In the genomic region with DNA sequence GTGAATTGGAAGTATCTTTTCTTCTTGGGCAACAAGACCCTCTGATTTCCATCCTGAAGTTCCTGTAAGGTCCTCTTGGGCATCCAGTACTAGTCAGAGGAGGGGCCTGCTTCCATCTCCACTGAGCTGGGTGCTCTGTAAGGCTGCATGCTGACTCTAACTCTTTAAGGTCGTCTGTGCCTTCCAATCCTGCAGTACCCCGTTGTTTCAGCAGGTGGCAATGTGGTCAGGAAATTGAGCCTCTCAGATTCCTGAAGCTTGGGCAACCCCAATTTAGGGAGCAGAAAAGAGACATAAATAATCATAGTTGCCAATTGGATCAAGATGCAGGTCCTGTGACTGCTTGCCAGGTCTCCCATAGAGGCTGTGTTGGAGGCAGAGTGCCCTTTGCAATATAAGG, we compare ENCODE assay signal across 9 mouse cellular contexts. TPM values are rescaled to one million over a fixed set of nuclear protein-coding genes. Genes with fewer than 3 reads are reported as not detected.
A peak's percentile ranks its signal among the peaks of the same experiment; 100 is the strongest.
DNase-seq lines count a peak whose midpoint lies in the region; ATAC-seq and TF ChIP-seq lines count a peak whose summit lies in the region.
"Had no signal": no experiment of that assay in that cellular context is flagged by ENCODE, and none has a peak within 500 bp of the region (broad histone marks: within the 10 kb centered on the region; RNA-seq: fewer than 3 reads in every experiment).

No protein-coding gene starts in this region.

- no peak overlapping the region for H3K4me3 ChIP-seq in cortical plate, adult 2 months (ENCODE audit: insufficient read depth, low read length)
- no peak overlapping the region for H3K4me3 ChIP-seq in heart, postnatal 0 days (ENCODE audit: low read depth, low read length)
- H3K4me3 ChIP-seq in lung, embryonic 16.5 days (ENCODE audit: low read length) = no peak overlapping the region
- H3K4me3 ChIP-seq: heart, embryonic 13.5 days had no signal

- H3K36me3 ChIP-seq in heart, postnatal 0 days (replicated peaks; ENCODE audit: control insufficient read depth, insufficient read depth, low read length) = no peaks in the 10 kb centered on the region
- H3K36me3 ChIP-seq in lung, embryonic 16.5 days (ENCODE audit: control insufficient read depth, insufficient read depth, low read length) = no peaks in the 10 kb centered on the region
- H3K36me3 ChIP-seq: heart, embryonic 13.5 days had no signal

- no peaks in the 10 kb centered on the region for H3K9me3 ChIP-seq in heart, postnatal 0 days (replicated peaks; ENCODE audit: control insufficient read depth, low read length)
- no peaks in the 10 kb centered on the region for H3K9me3 ChIP-seq in lung, embryonic 16.5 days (ENCODE audit: control insufficient read depth, low read length)
- H3K9me3 ChIP-seq: heart, embryonic 13.5 days had no signal

- TF ChIP-seq POLR2A in cortical plate, adult 2 months (IDR thresholded peaks at IDR 0.05; ENCODE audit: extremely low read depth, insufficient read depth, low read length) = no peak

- no peaks in the 10 kb centered on the region for H3K4me1 ChIP-seq in cortical plate, adult 2 months (ENCODE audit: control insufficient read depth, insufficient read depth, low read length)
- no peaks in the 10 kb centered on the region for H3K4me1 ChIP-seq in heart, postnatal 0 days (ENCODE audit: control insufficient read depth, insufficient read depth)
- no peaks in the 10 kb centered on the region for H3K4me1 ChIP-seq in lung, embryonic 16.5 days (replicated peaks; ENCODE audit: control insufficient read depth, insufficient read depth, low read length)
- H3K4me1 ChIP-seq: heart, embryonic 13.5 days had no signal

- no peak overlapping the region for H3K4me2 ChIP-seq in heart, postnatal 0 days (ENCODE audit: low read depth, low read length)
- no peak overlapping the region for H3K4me2 ChIP-seq in lung, embryonic 16.5 days (ENCODE audit: low read depth, low read length)
- H3K4me2 ChIP-seq: heart, embryonic 13.5 days had no signal

- peak; percentile 69 for DNase-seq in CD4-positive, CD25-positive, alpha-beta regulatory T cell, adult 2 months (ENCODE audit: low read depth, low spot score)
- DNase-seq in T-cell, adult 2 months (ENCODE audit: low spot score) = peak; percentile 10
- peak; percentile 25 for DNase-seq in heart, postnatal 0 days (ENCODE audit: low spot score)
- peak; percentile 85 to 86 for DNase-seq in kidney, postnatal 4 days
- DNase-seq in retina, adult 2 months (ENCODE audit: low read depth, low spot score) = peak; percentile 25
- DNase-seq in urinary bladder, postnatal 4 days (ENCODE audit: low spot score in 2 of 2) = peak; percentile 27 to 75

- no peak overlapping the region for H3K9ac ChIP-seq in heart, postnatal 0 days (replicated peaks; ENCODE audit: low read depth, low read length)
- H3K9ac ChIP-seq in lung, embryonic 16.5 days (ENCODE audit: low read length) = no peak overlapping the region
- H3K9ac ChIP-seq: heart, embryonic 13.5 days had no signal

- peak; percentile 70 for TF ChIP-seq CTCF in cortical plate, adult 2 months (IDR thresholded peaks at IDR 0.05; ENCODE audit: extremely low read depth, insufficient read depth, low read length)
- TF ChIP-seq CTCF in heart, postnatal 0 days (IDR thresholded peaks at IDR 0.05; ENCODE audit: low read depth) = peak; percentile 76

- H3K27me3 ChIP-seq in heart, postnatal 0 days (ENCODE audit: control insufficient read depth, insufficient read depth, low read length) = no peaks in the 10 kb centered on the region
- H3K27me3 ChIP-seq in lung, embryonic 16.5 days (ENCODE audit: control insufficient read depth, insufficient read depth, low read depth, low read length) = no peaks in the 10 kb centered on the region

- 2% methylated on average over 2 of the region's 2 CpGs for WGBS in heart, postnatal 0 days
- 0% methylated on average over 2 of the region's 2 CpGs for WGBS in lung, embryonic 16.5 days

- no peak for TF ChIP-seq EP300 in heart, postnatal 0 days (IDR thresholded peaks at IDR 0.05; ENCODE audit: low read depth)

- H3K27ac ChIP-seq in cortical plate, adult 2 months (ENCODE audit: insufficient read depth, low read length) = no peak overlapping the region
- H3K27ac ChIP-seq in heart, postnatal 0 days (ENCODE audit: low read depth) = no peak overlapping the region
- H3K27ac ChIP-seq in lung, embryonic 16.5 days (ENCODE audit: low read length) = no peak overlapping the region
- H3K27ac ChIP-seq: heart, embryonic 13.5 days had no signal

- ATAC-seq in heart, postnatal 0 days (ENCODE audit: insufficient read depth, low read depth) = no peak
- peak; percentile 57; the same call in 1 of the 2 replicates for ATAC-seq in lung, embryonic 16.5 days (ENCODE audit: low read depth)

RNA-seq across cellular contexts. Expression of gene Cdca7l, which starts 31.5 kb away (rescaled TPM):
- 1.2 and 1.6 TPM in 2 replicates for polyA plus RNA-seq in cortical plate, adult 2 months (2012; rRNA removed)
- 1.4 and 2.7 TPM in 2 replicates for total RNA-seq in heart, postnatal 0 days (2014; rRNA removed; ENCODE audit: low replicate concordance)
- 3.7 and 4.1 TPM in 2 replicates for polyA plus RNA-seq in heart, postnatal 0 days (2015; fragmentation: Nextera tagmentation; extraction: Ambion mirVana)
- polyA plus RNA-seq in lung, embryonic 16.5 days (2015; fragmentation: Nextera tagmentation; extraction: Ambion mirVana) = 47.2 and 54.6 TPM in 2 replicates

Comparison
In these comparisons a context has a peak if more than half of its experiments do, and no peak if none do; other contexts are left out.
1. DNase-seq: peak in every context shown above with its lines; median percentile 86 in kidney, postnatal 4 days; 69 in CD4-positive, CD25-positive, alpha-beta regulatory T cell, adult 2 months; 51 in urinary bladder, postnatal 4 days; 25 in heart, postnatal 0 days; 25 in retina, adult 2 months; 10 in T-cell, adult 2 months.